Mouse (Mus musculus): ENCODE data around the gene Tmem62. TPM values are rescaled to one million over a fixed set of nuclear protein-coding genes. Genes with fewer than 3 reads are reported as not detected.

Gene Tmem62
- polyA plus RNA-seq, 1 experiment: 4.9 TPM

- 58% methylated on average over 2 of the region's 2 CpGs for WGBS
- no peaks in the 10 kb centered on the region for H3K4me1 ChIP-seq (ENCODE audit: control insufficient read depth, insufficient read depth, insufficient read length)
- H3K27ac ChIP-seq (ENCODE audit: insufficient read depth, low read length): no peak overlapping the region
- H3K27me3 ChIP-seq (ENCODE audit: control insufficient read depth, insufficient read depth, low read length): no peaks in the 10 kb centered on the region; the same call in 1 of the 2 replicates
- H3K36me3 ChIP-seq (ENCODE audit: control insufficient read depth, insufficient read depth, low read length): no peaks in the 10 kb centered on the region
- TF ChIP-seq CTCF (IDR thresholded peaks at IDR 0.05; ENCODE audit: extremely low read depth, insufficient read depth, insufficient read length, insufficient replicate concordance) (no peak), POLR2A (IDR thresholded peaks at IDR 0.05; ENCODE audit: low read depth, low read length) (no peak)
- no peak overlapping the region for H3K4me3 ChIP-seq (ENCODE audit: extremely low read depth, insufficient read depth, insufficient read length)
- no peak for DNase-seq (ENCODE audit: low read depth in 1 of 2, low spot score in 2 of 2)
Measured at GRCm38 (mm10) chr2:121054060-121054459, 77.2 kb downstream of the Tmem62 start.

- Histone ChIP-seq H3K4me1 (ENCODE audit: control insufficient read depth, insufficient read depth, insufficient read length) (no peaks in the 10 kb centered on the region), H3K27ac (ENCODE audit: insufficient read depth, low read length) (no peak overlapping the region), H3K27me3 (ENCODE audit: control insufficient read depth, insufficient read depth, low read length) (no peaks in the 10 kb centered on the region; the same call in 1 of the 2 replicates), H3K36me3 (ENCODE audit: control insufficient read depth, insufficient read depth, low read length) (no peaks in the 10 kb centered on the region), H3K4me3 (ENCODE audit: extremely low read depth, insufficient read depth, insufficient read length) (no peak overlapping the region)
- no peak for TF ChIP-seq CTCF (IDR thresholded peaks at IDR 0.05; ENCODE audit: extremely low read depth, insufficient read depth, insufficient read length, insufficient replicate concordance)
- no peak for TF ChIP-seq POLR2A (IDR thresholded peaks at IDR 0.05; ENCODE audit: low read depth, low read length)
- DNase-seq (ENCODE audit: low read depth in 1 of 2, low spot score in 2 of 2): no peak
- 82% methylated on average over 6 of the region's 6 CpGs for WGBS
Measured at GRCm38 (mm10) chr2:121055915-121056314, 79.1 kb downstream of the Tmem62 start.

Other genes starting within 250 kb of the Tmem62 start
- gene Cdan1, start 126.9 kb upstream of the Tmem62 start, polyA plus RNA-seq (2012; rRNA removed): 20.3 and 29.7 TPM in 2 replicates
- 0.96 and 1.8 TPM in 2 replicates for gene Ttbk2, start 126.4 kb upstream of the Tmem62 start, polyA plus RNA-seq (2012; rRNA removed)
- 25.3 and 31.5 TPM in 2 replicates for gene Ubr1, start 6.3 kb upstream of the Tmem62 start, polyA plus RNA-seq (2012; rRNA removed)
- 27.7 and 33.5 TPM in 2 replicates for gene Ccndbp1, start 31.4 kb downstream of the Tmem62 start, polyA plus RNA-seq (2012; rRNA removed)
- gene Epb42, start 60.1 kb downstream of the Tmem62 start, polyA plus RNA-seq (2012; rRNA removed): 23.4 and 37.1 TPM in 2 replicates
- gene Tgm5, start 108.8 kb downstream of the Tmem62 start, polyA plus RNA-seq (2012; rRNA removed): 0.02 TPM in 1 of 2 replicates, not detected in the other
- not detected in 2 replicates for gene Tgm7, start 132.8 kb downstream of the Tmem62 start, polyA plus RNA-seq (2012; rRNA removed)
- gene Adal, start 163.4 kb downstream of the Tmem62 start, polyA plus RNA-seq (2012; rRNA removed): 3.4 and 3.7 TPM in 2 replicates
- 6.8 and 10.8 TPM in 2 replicates for gene Lcmt2, start 163.6 kb downstream of the Tmem62 start, polyA plus RNA-seq (2012; rRNA removed)
- gene Tubgcp4, start 193.6 kb downstream of the Tmem62 start, polyA plus RNA-seq (2012; rRNA removed): 35.7 and 37.1 TPM in 2 replicates
- gene Zscan29, start 194.1 kb downstream of the Tmem62 start, polyA plus RNA-seq (2012; rRNA removed): 3.1 and 3.5 TPM in 2 replicates

Measured in spleen, adult 2 months (tissue).